Mouse (Mus musculus) telencephalon, adult 2 months (tissue): ENCODE measurements around the gene Pdpk1.

ENCODE experiments used
- DNase-seq: peaks from one replicate; pipeline ENCODE4 v3.0.0-alpha.2; 2011; ENCODE audit warnings: low read depth, low spot score

Gene Pdpk1

GRCm38 (mm10) chr17:24037360-24037759 is 113.4 kb downstream of the Pdpk1 start:
- no peak for DNase-seq

- no peak for DNase-seq
Observed at GRCm38 (mm10) chr17:24036954-24037353, 113.8 kb downstream of the Pdpk1 start.

DNA sequence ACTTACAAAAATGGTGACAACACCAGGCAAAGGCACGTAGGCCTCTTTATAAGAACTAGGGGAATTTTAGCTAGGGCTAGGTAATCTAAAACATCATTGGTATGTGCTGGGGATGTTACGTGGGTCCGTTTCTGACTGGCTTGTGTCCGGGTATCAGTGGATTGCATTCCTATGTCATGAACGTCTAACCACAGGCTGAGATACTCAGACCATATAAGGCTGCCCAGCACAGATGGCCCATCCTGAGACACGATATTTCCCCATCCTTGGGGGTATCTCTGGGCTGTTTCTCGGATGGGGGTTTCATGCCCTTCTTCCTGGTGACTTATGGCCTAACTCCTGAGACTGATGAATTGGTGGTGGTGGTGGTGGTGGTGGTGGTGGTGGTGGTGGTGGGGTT is 115.6 kb downstream of the Pdpk1 start:
- no peak for DNase-seq

- DNase-seq: no peak
Observed at GRCm38 (mm10) chr17:24030551-24030950, 120.2 kb downstream of the Pdpk1 start.

DNA sequence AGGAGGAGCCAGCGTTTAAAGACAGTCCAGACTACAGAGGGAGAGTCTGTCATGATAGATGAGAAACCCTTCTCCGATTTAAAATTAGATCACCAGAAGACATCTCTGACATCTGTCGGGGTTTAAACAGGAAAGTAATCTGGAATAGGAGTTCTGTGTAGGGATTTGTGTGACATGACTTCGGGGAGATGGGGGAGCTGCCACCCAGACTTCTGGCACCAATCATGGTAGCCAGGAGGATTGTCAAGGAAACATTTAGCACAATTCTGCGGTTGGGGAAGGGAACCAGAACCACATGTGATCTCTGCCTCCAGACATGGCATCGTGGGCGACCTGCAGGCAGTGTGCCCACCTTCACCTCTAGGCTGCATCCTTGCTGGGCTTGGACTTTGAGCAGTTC is 121.2 kb downstream of the Pdpk1 start:
- peak; percentile 27 for DNase-seq
